Mouse (Mus musculus) small intestine, adult 10 weeks (tissue): ENCODE results near the gene Naa15. TPM values are rescaled to one million over a fixed set of nuclear protein-coding genes. Genes with fewer than 3 reads are reported as not detected.

ENCODE experiments used
- polyA plus RNA-seq: library from polyadenylated mRNA; stranded (reverse); fragments of 350-450 nt; fragmentation: Illumina TruSeq; extraction: RNeasy Lipid Tissue Mini Kit (QIAGEN cat#74804); gene quantifications from one replicate; pipeline ENCODE4 v1.2.3, GENCODE M21; 2014; ENCODE audit warnings: low replicate concordance

Naa15 gene
- polyA plus RNA-seq, result 210 TPM

DNA sequence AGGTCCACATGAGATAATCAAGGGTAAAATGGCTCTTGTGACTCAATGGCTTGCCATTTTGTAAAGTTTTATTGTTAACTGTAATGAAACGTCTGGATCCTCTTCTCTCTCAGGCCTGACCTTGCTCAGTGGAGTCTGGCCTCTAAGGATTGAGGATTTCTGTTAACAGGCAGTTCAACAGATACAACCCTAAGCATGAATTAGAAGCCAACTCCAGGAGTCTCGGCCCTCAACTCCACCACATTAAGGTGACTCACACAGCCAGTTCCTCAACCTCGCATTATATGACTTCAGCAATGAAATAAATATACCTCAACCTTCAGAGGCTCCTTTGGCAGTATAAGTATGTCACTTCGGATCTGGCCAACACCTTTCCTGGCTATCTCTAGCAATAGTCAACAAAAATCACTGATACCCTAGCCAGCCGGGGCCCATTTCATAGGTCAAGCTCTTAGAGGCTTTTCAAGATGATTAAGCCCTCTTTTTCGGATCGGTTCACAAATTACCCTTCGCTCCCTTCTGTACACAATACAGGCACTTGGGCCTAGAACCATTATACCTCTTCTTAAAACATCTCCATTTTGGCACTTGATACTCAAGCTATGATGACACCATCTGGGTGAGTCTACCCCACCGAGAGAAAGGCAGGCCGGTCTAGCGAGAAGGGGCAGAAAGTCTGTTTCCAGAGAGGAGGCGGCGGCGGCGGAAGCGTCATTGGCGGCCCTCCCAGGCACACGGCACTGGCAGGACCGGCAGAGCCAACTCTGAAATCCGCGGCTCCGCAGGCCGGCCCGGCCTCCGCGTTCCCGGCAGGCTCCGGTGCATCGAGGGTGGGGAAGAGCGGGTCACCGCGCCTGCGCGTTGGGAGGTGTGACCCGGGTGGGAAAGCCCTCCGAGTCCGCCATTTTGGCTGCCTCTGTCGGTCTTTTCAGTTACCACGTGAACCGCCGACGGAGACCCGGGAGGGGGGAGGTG is at the start of gene Naa15:
Gene Naa15, plus strand, starts transcription at position 51 of the 975 bp plus-strand sequence.

DNA sequence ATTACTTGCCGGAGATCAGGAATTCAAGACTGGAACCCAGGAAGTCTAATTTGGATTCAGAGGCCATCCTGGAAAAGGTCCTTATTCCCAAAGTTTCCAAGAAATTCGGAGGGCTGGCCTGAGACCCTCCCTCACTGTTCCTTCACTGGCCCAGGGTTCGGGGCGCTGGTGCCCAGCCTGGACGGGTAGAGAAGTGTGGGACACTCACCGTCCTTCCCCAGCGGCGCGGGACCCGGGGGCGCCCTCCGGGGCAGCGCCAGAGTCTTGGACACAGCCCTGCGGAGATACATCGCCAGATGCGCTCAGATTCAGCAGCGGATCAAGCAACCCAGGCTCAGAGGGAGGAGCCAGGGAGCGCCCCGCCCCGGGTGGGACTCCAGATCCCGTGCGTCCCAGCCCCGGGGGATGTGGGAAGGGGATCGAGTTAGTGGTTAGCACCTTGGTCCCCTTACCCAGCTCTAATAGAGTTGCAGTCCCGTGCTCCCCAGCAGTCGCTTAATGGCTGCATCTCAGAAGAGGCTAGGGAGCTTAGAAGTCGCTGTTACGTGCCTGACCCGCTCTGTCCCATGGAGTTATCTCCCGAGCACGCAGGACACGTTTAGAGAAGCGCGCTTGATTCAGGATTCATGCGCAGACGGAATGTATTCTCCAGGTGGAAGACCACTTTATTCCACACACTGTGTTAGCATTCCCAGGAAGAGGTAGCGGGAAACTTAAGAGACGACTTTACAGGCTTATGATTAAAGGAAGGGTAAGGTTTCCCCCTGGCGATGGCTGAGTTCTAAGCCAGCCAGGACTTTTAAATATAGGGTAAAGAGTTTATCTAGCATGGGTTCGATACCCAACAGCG is 18.5 kb upstream of the Naa15 start, which contains the start of gene Mgarp:
Gene Mgarp, minus strand, starts transcription at position 520 of the 850 bp plus-strand sequence.

DNA sequence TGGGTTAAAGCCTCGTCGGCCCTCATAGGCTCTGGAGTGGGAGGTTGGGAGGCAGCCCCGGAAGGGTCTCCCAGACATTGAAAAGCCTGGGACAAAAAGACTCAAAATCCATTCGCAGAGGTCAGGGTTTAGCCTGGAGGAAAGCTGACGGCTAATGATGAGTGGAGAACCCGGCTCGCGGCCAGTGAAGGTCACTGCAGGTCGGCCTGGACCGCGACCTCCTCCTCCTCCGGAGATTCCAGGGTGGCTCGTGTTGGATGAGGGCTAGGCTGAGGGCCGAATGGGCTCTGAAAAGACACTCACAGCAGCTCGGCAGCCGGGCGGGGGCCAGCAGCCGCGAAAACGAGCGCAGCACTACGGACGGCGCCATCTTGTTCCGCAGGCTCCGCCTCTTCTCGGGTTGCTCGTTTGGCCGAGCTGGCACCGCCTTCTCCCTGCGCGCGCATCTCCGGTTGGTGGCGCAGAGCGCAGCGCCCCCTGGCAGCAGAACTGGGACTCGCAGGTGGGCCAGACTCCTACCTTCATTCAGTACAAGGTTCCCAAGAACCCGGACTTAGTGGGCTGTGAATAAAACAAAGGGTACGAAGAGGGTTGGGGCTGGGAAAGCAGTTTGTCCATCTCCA is 6.3 kb upstream of the Naa15 start, which contains the start of gene Ndufc1:
Gene Ndufc1, minus strand, starts transcription at position 428 of the 623 bp plus-strand sequence.

GRCm38 (mm10) chr3:51483741-51484359 is 68.9 kb downstream of the Naa15 start, which contains the start of gene Rab33b:
TSS of gene Rab33b (plus strand) at chr3:51483920.

Other genes with a start within 250 kb of the Naa15 start
- gene Noct, start 190.7 kb upstream of the Naa15 start, polyA plus RNA-seq, result 46.6 TPM
- gene Elf2, start 74.5 kb upstream of the Naa15 start, polyA plus RNA-seq, result 46.6 TPM
- gene Mgarp, start 18.4 kb upstream of the Naa15 start, polyA plus RNA-seq, result not detected
- gene Ndufc1, start 6.2 kb upstream of the Naa15 start, polyA plus RNA-seq, result 662 TPM
- gene Rab33b, start 68.8 kb downstream of the Naa15 start, polyA plus RNA-seq, result 27.5 TPM
- gene Setd7, start 145.7 kb downstream of the Naa15 start, polyA plus RNA-seq, result 40.4 TPM
- 232 TPM for gene Mgst2, start 245.2 kb downstream of the Naa15 start, polyA plus RNA-seq